8 mouse cellular contexts compared by ENCODE assay signal in the genomic region with DNA sequence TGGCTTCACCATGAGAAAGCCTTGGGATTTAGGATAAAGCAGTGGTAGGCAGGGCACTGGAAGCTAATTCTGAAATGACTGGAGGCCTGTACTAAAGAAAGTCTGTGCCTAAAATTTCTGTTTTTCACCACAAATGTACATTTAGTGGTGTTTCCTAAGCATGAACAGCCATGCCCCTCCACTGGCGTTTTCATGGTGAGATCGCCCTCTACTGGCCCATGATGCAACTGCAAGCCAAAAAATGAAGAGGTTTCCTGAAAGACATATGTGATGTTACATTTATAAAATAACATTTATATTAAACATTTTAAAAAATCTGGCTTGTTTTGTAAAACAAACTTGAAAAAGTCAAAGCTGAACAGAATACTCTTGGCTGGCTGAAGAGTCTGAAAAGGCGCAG. TPM values are rescaled to one million over a fixed set of nuclear protein-coding genes. Genes with fewer than 3 reads are reported as not detected.
DNase-seq lines count a peak whose midpoint lies in the region; ATAC-seq lines count a peak whose summit lies in the region.

No protein-coding gene starts in this region.

- ATAC-seq in neutrophil, adult 5-6 weeks (ENCODE audit: extremely low read depth, insufficient number of reproducible peaks, low FRiP score, poor library complexity, severe bottlenecking): peak; percentile 45; the same call in 1 of the 2 replicates

- DNase-seq in heart, postnatal 36 days: peak; percentile 58 to 75
- no peak for DNase-seq in heart, adult 11 months
- DNase-seq in 3T3-L1 (ENCODE audit: low read depth, low spot score) (peak; percentile 64), ES-CJ7 (ENCODE audit: low read depth, low spot score) (peak; percentile 27)
- DNase-seq in cerebellum, postnatal 10 days: peak; percentile 72 to 80
- peak; percentile 34 to 59 for DNase-seq in kidney, postnatal 25 days
- no peak for DNase-seq in ovary, postnatal 10 days (ENCODE audit: low spot score)

- intact Hi-C loops in heart, postnatal 36 days (cut with DNase I): loop anchor here (1.0 kb wide), 1 partner anchor 38 kb away; no protein-coding TSS in a partner anchor

RNA-seq across cellular contexts. Expression of a gene that starts 23.3 kb away (rescaled TPM):
- total RNA-seq in heart, postnatal 36 days (2021): 1 to 10 TPM; 2.1 to 3.1 TPM
- total RNA-seq in neutrophil, adult 5-6 weeks (2017): 95.0 and 122 TPM in 2 replicates

RNA-seq across cellular contexts. Expression of a gene that starts 45.4 kb away (rescaled TPM):
- 10 to 100 TPM; 24.3 to 29.9 TPM for total RNA-seq in heart, postnatal 36 days (2021)
- total RNA-seq in neutrophil, adult 5-6 weeks (2017): 0.25 TPM in 1 of 2 replicates, not detected in the other

Comparison
In these comparisons a context has a peak if more than half of its experiments do, and no peak if none do; other contexts are left out.
1. DNase-seq: peak in heart, postnatal 36 days (2 of 2), 3T3-L1 (single experiment), ES-CJ7 (single experiment), cerebellum, postnatal 10 days (2 of 2) and kidney, postnatal 25 days (2 of 2); none in heart, adult 11 months (single experiment) and ovary, postnatal 10 days (single experiment).
2. RNA of a gene that starts 23.3 kb away (total RNA-seq): 95.0 to 122 TPM in neutrophil, adult 5-6 weeks; 2.1 to 3.1 TPM in heart, postnatal 36 days; every median in the first group is over 10 times any median in the second.
3. RNA of a gene that starts 45.4 kb away (total RNA-seq): 24.3 to 29.9 TPM in heart, postnatal 36 days; 0.25 TPM in neutrophil, adult 5-6 weeks; every median in the first group is over 10 times any median in the second.